Mouse (Mus musculus) myocyte (in vitro differentiated cells): Measurements from ENCODE around the gene Vmn1r80. TPM values are rescaled to one million over a fixed set of nuclear protein-coding genes. Genes with fewer than 3 reads are reported as not detected.
"Not testable (repeated sequence)": the region's sequence is repeated elsewhere in the genome, so short reads cannot be mapped to it uniquely, and the experiment has no call there.

Experiments
- H3K27me3 ChIP-seq: one replicate; pipeline ENCODE4 v1.6.1; 2011; ENCODE audit not compliant: control insufficient read depth, insufficient read depth, insufficient read length
- H3K36me3 ChIP-seq: one replicate; pipeline ENCODE4 v1.6.1; 2011; ENCODE audit not compliant: control insufficient read depth, insufficient read depth
- H3K4me2 ChIP-seq: one replicate; pipeline ENCODE4 v1.6.1; 2011; ENCODE audit warnings: low read depth, control low read depth
- H3K4me3 ChIP-seq: one replicate; pipeline ENCODE4 v1.5.1; 2011; ENCODE audit warnings: mild to moderate bottlenecking, control low read depth, moderate library complexity
- H3K79me2 ChIP-seq: one replicate; pipeline ENCODE4 v1.6.1; 2011; ENCODE audit not compliant: control insufficient read depth, insufficient read depth
- H3ac ChIP-seq: one replicate; pipeline ENCODE4 v1.6.1; 2011; ENCODE audit not compliant: control insufficient read depth, insufficient read length
- CEBPB ChIP-seq: IDR thresholded peaks from 2 replicates; pipeline ENCODE4 v1.6.1; 2011; ENCODE audit warnings: mild to moderate bottlenecking, moderate library complexity; ENCODE audit not compliant: poor library complexity, insufficient read depth, severe bottlenecking
- E2F4 ChIP-seq: IDR thresholded peaks from one replicate; pipeline ENCODE4 v1.6.1; 2011; ENCODE audit warnings: mild to moderate bottlenecking, control low read depth, moderate library complexity; ENCODE audit not compliant: insufficient read depth
- MAX ChIP-seq: IDR thresholded peaks from one replicate; pipeline ENCODE4 v1.6.1; 2011; ENCODE audit warnings: low read depth, mild to moderate bottlenecking, control low read depth
- MYOD1 ChIP-seq, 3 experiments: IDR thresholded peaks; one replicate each; pipeline ENCODE4 v1.6.1; 2011; ENCODE audit warnings: control low read depth in 2 of 3, low read depth in 2 of 3, mild to moderate bottlenecking in 2 of 3, moderate library complexity in 1 of 3; ENCODE audit not compliant: insufficient read length in 2 of 3, control insufficient read depth in 1 of 3
- MYOG ChIP-seq, 3 experiments: IDR thresholded peaks; one replicate each; pipeline ENCODE4 v1.6.1; 2011; ENCODE audit warnings: control low read depth in 2 of 3, low read depth in 2 of 3, mild to moderate bottlenecking in 2 of 3; ENCODE audit not compliant: insufficient read length in 2 of 3, control insufficient read depth in 1 of 3, insufficient read depth in 1 of 3
- POLR2A ChIP-seq: IDR thresholded peaks from one replicate; pipeline ENCODE4 v1.6.1; 2011; ENCODE audit warnings: low read depth, mild to moderate bottlenecking, control low read depth, moderate library complexity; ENCODE audit not compliant: insufficient read length
- POLR2AphosphoS2 ChIP-seq: IDR thresholded peaks from one replicate; pipeline ENCODE4 v1.6.1; 2011; ENCODE audit warnings: low read depth, control low read depth; ENCODE audit not compliant: insufficient read length
- REST ChIP-seq: IDR thresholded peaks from one replicate; pipeline ENCODE4 v1.6.1; 2011; ENCODE audit warnings: mild to moderate bottlenecking, control low read depth, moderate library complexity; ENCODE audit not compliant: insufficient read depth, insufficient read length
- SRF ChIP-seq: IDR thresholded peaks from one replicate; pipeline ENCODE4 v1.6.1; 2011; ENCODE audit warnings: low read depth; ENCODE audit not compliant: control insufficient read depth, insufficient read length
- TCF12 ChIP-seq: IDR thresholded peaks from one replicate; pipeline ENCODE4 v1.6.1; 2011; ENCODE audit warnings: mild to moderate bottlenecking, control low read depth; ENCODE audit not compliant: poor library complexity, insufficient read depth, severe bottlenecking
- TCF3 ChIP-seq: IDR thresholded peaks from one replicate; pipeline ENCODE4 v1.6.1; 2011; ENCODE audit warnings: low read depth, control low read depth; ENCODE audit not compliant: insufficient read length
- USF1 ChIP-seq: IDR thresholded peaks from one replicate; pipeline ENCODE4 v1.6.1; 2011; ENCODE audit warnings: low read depth, mild to moderate bottlenecking, control low read depth, moderate library complexity
- polyA plus RNA-seq: library from polyadenylated mRNA; unstranded; fragments of >200 nt; fragmentation: generic; extraction: Trizol; gene quantifications from one replicate; pipeline ENCODE4 v1.2.1, GENCODE M21; 2012; ENCODE audit warnings: missing spikeins

The Vmn1r80 gene
- polyA plus RNA-seq, result not detected

- H3K27me3 ChIP-seq, result no peaks in the 10 kb centered on the region
- no peak within 1 kb of the TSS for H3ac ChIP-seq
- no peak within 1 kb of the TSS for H3K4me2 ChIP-seq
- TF ChIP-seq REST (no peak), SRF (no peak), POLR2A (no peak)
- H3K4me3 ChIP-seq, result no peak within 1 kb of the TSS
- no peaks in the 10 kb centered on the region for H3K36me3 ChIP-seq
- no peaks in the 10 kb centered on the region for H3K79me2 ChIP-seq
Observed at GRCm38 (mm10) chr7:12188986-12189385, at the start of gene Vmn1r80. Vmn1r80 (plus strand) TSS chr7:12189286.

GRCm38 (mm10) chr7:12149957-12150356 lies 39.1 kb upstream of the Vmn1r80 start, which contains the start of gene Vmn1r78:
Vmn1r78 (plus strand) TSS chr7:12150257.
- Histone ChIP-seq H3ac (no peak within 1 kb of the TSS), H3K79me2 (no peaks in the 10 kb centered on the region), H3K36me3 (no peaks in the 10 kb centered on the region), H3K4me2 (no peak within 1 kb of the TSS), H3K4me3 (no peak within 1 kb of the TSS), H3K27me3 (no peaks in the 10 kb centered on the region)
- TF ChIP-seq MYOG (IDR thresholded peaks at IDR 0.05; ENCODE audit: control insufficient read depth in 1 of 3, insufficient read depth in 1 of 3, insufficient read length in 2 of 3, low read depth in 2 of 3) (no peak), POLR2AphosphoS2 (no peak), USF1 (no peak), POLR2A (no peak), SRF (no peak), MYOD1 (IDR thresholded peaks at IDR 0.05; ENCODE audit: control insufficient read depth in 1 of 3, insufficient read length in 2 of 3, low read depth in 2 of 3) (no peak), REST (no peak), TCF3 (no peak), E2F4 (no peak), CEBPB (no peak), MAX (no peak), TCF12 (no peak)

GRCm38 (mm10) chr7:12156463-12156862 lies 32.6 kb upstream of the Vmn1r80 start:
- not testable (repeated sequence) for H3K4me2 ChIP-seq, H3ac ChIP-seq, H3K4me3 ChIP-seq, H3K36me3 ChIP-seq, H3K79me2 ChIP-seq, H3K27me3 ChIP-seq

- not testable (repeated sequence) for H3K36me3 ChIP-seq, H3K79me2 ChIP-seq, H3ac ChIP-seq, H3K4me2 ChIP-seq, H3K4me3 ChIP-seq, H3K27me3 ChIP-seq
Observed at GRCm38 (mm10) chr7:12170979-12171378, 18.1 kb upstream of the Vmn1r80 start, which contains the start of gene Vmn1r79. Vmn1r79 (plus strand) TSS chr7:12171279.

GRCm38 (mm10) chr7:12172926-12173325 lies 16.2 kb upstream of the Vmn1r80 start:
- H3K79me2 ChIP-seq, H3K4me2 ChIP-seq, H3K36me3 ChIP-seq, H3K4me3 ChIP-seq, H3K27me3 ChIP-seq, H3ac ChIP-seq: not testable (repeated sequence)

GRCm38 (mm10) chr7:12204141-12204540 lies 15.1 kb downstream of the Vmn1r80 start:
- TF ChIP-seq MAX (no peak), E2F4 (no peak), USF1 (no peak), MYOG (IDR thresholded peaks at IDR 0.05; ENCODE audit: control insufficient read depth in 1 of 3, insufficient read depth in 1 of 3, insufficient read length in 2 of 3, low read depth in 2 of 3) (no peak), POLR2AphosphoS2 (no peak), TCF3 (no peak), POLR2A (no peak), SRF (no peak), CEBPB (no peak), MYOD1 (IDR thresholded peaks at IDR 0.05; ENCODE audit: control insufficient read depth in 1 of 3, insufficient read length in 2 of 3, low read depth in 2 of 3) (no peak), TCF12 (no peak), REST (no peak)
- H3K4me3 ChIP-seq, result no peak overlapping the region

More at GRCm38 (mm10) chr7:12204141-12204540, 15.1 kb downstream of the Vmn1r80 start:
- no peaks in the 10 kb centered on the region for H3K36me3 ChIP-seq
- no peaks in the 10 kb centered on the region for H3K27me3 ChIP-seq
- no peak overlapping the region for H3ac ChIP-seq
- no peak overlapping the region for H3K4me2 ChIP-seq
- no peaks in the 10 kb centered on the region for H3K79me2 ChIP-seq

Other genes starting within 250 kb of the Vmn1r80 start
- gene Vmn1r77, start 152.5 kb upstream of the Vmn1r80 start, polyA plus RNA-seq, result not detected
- not detected for gene Vmn1r78, start 39.0 kb upstream of the Vmn1r80 start, polyA plus RNA-seq
- not detected for gene Vmn1r79, start 18.0 kb upstream of the Vmn1r80 start, polyA plus RNA-seq
- gene Vmn1r81, start 79.0 kb downstream of the Vmn1r80 start, polyA plus RNA-seq, result not detected
- gene Vmn1r82, start 111.1 kb downstream of the Vmn1r80 start, polyA plus RNA-seq, result not detected
- gene Vmn1r83, start 140.2 kb downstream of the Vmn1r80 start, polyA plus RNA-seq, result not detected
- not detected for gene Vmn1r84, start 180.0 kb downstream of the Vmn1r80 start, polyA plus RNA-seq
- 0.48 TPM for gene Zfp551, start 233.5 kb downstream of the Vmn1r80 start, polyA plus RNA-seq